Mouse (Mus musculus): ENCODE data around the gene Rbp1.

DNA sequence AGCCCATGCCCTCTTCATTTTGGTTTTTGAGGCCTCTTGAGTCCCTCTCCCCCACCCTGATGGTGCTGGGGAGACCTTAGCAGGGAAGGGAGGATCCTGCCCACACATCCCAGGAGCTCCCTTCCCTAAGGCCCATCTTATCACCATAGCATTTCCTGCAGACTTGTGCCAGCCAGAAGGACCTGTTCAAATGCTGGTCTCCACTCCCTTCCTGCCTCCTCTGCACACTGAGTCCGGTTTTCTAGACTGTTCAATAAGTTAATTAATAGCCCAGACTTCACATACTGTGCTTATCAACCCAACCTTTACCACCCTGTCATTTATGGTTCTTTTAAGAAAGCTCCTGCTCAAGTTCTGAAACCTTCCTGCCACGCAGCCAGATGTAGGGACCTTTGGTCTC, 43.9 kb downstream of the Rbp1 start:
- TF ChIP-seq CTCF (IDR thresholded peaks at IDR 0.05; ENCODE audit: extremely low read depth, insufficient read depth, low read length): no peak
- TF ChIP-seq POLR2A (IDR thresholded peaks at IDR 0.05; ENCODE audit: extremely low read depth, insufficient read depth, low read length): no peak

Measured in cortical plate, adult 2 months (tissue).